Mouse (Mus musculus): ENCODE measurements at regions not wholly inside any gene's neighbourhood (a gene's known extent, or its start where the extent isn't known, plus 50 kb on each side); places are given as distances from the start of the nearest gene placed in this dataset.
A peak's percentile ranks its signal among the peaks of the same experiment; 100 is the strongest.

GRCm38 (mm10) chr5:111660447-111660846 lies 73.3 kb upstream of the Gm26897 start:
- peak; percentile 34 for DNase-seq

GRCm38 (mm10) chr5:111660968-111661367 lies 72.8 kb upstream of the Gm26897 start:
- no peak for DNase-seq

GRCm38 (mm10) chr5:111661971-111662370 lies 71.8 kb upstream of the Gm26897 start:
- DNase-seq = no peak

GRCm38 (mm10) chr5:111663831-111664230 lies 69.9 kb upstream of the Gm26897 start:
- no peak for DNase-seq

GRCm38 (mm10) chr5:111665406-111665805 lies 68.3 kb upstream of the Gm26897 start:
- DNase-seq = no peak

GRCm38 (mm10) chr5:111666007-111666406 lies 67.7 kb upstream of the Gm26897 start:
- no peak for DNase-seq

GRCm38 (mm10) chr5:111667901-111668300 lies 65.8 kb upstream of the Gm26897 start:
- DNase-seq = no peak

GRCm38 (mm10) chr5:111669139-111669538 lies 64.6 kb upstream of the Gm26897 start:
- DNase-seq = no peak

- no peak for DNase-seq
Observed at GRCm38 (mm10) chr5:111671762-111672161, 62.0 kb upstream of the Gm26897 start.

- no peak for DNase-seq
Observed at GRCm38 (mm10) chr5:111674976-111675672, 58.6 kb upstream of the Gm26897 start.

GRCm38 (mm10) chr5:111675673-111676261 lies 58.0 kb upstream of the Gm26897 start:
- DNase-seq = peak; percentile 55

GRCm38 (mm10) chr5:111677847-111678311 lies 55.8 kb upstream of the Gm26897 start:
- no peak for DNase-seq

GRCm38 (mm10) chr5:111678496-111678895 lies 55.2 kb upstream of the Gm26897 start:
- no peak for DNase-seq

GRCm38 (mm10) chr5:111681362-111682028 lies 52.2 kb upstream of the Gm26897 start:
- no peak for DNase-seq

GRCm38 (mm10) chr5:111682899-111683298 lies 50.8 kb upstream of the Gm26897 start:
- DNase-seq = no peak

Measured in right cerebral cortex, postnatal 4 days (tissue).